Mouse (Mus musculus) heart, embryonic 10.5 days (tissue): ENCODE measurements around the gene Rexo1. TPM values are rescaled to one million over a fixed set of nuclear protein-coding genes. Genes with fewer than 3 reads are reported as not detected.

Source experiments
- DNase-seq: peaks from one replicate; pipeline ENCODE4 v3.0.0-alpha.2; 2017; ENCODE audit warnings: low spot score
- H3K27ac ChIP-seq: fragments of 300-500 bp; sonication (generic); 2 replicates; pipeline ENCODE4 v1.5.1; 2016; ENCODE audit warnings: mild to moderate bottlenecking
- H3K27me3 ChIP-seq: fragments of 300-500 bp; sonication (generic); 2 replicates; pipeline ENCODE4 v1.6.1; 2016; ENCODE audit warnings: mild to moderate bottlenecking; ENCODE audit not compliant: poor library complexity, insufficient read depth, severe bottlenecking
- H3K36me3 ChIP-seq: fragments of 300-500 bp; sonication (generic); 2 replicates; pipeline ENCODE4 v1.6.1; 2016; ENCODE audit warnings: mild to moderate bottlenecking, moderate library complexity
- H3K4me1 ChIP-seq: fragments of 300-500 bp; sonication (generic); 2 replicates; pipeline ENCODE4 v1.6.1; 2016; ENCODE audit warnings: mild to moderate bottlenecking
- H3K4me3 ChIP-seq: fragments of 300-500 bp; sonication (generic); 2 replicates; pipeline ENCODE4 v1.5.1; 2016; ENCODE audit warnings: mild to moderate bottlenecking, moderate library complexity
- H3K9me3 ChIP-seq: fragments of 300-500 bp; sonication (generic); 2 replicates; pipeline ENCODE4 v1.6.1; 2016; ENCODE audit warnings: mild to moderate bottlenecking, moderate library complexity
- WGBS: fragments of 180-500 bp; shearing (Covaris S2); methylation state at CpG from one replicate; pipeline ENCODE4 v1.1.7; 2016; 5-methylcytosine and 5-hydroxymethylcytosine counted together
- polyA plus RNA-seq: library from polyadenylated mRNA; unstranded; fragments of >200 nt; fragmentation: Nextera tagmentation; extraction: Ambion mirVana; gene quantifications from 2 replicates; pipeline ENCODE4 v1.2.1, GENCODE M21; 2016

Gene Rexo1
- polyA plus RNA-seq, 1 experiment from 2014 or later, result 26.9 TPM

- peak within 1 kb of the TSS; percentile 83 for H3K27ac ChIP-seq
- peaks cover 47% of the 10 kb centered on the region for H3K27me3 ChIP-seq
- H3K9me3 ChIP-seq, result no peaks in the 10 kb centered on the region
- H3K4me1 ChIP-seq, result peaks cover 54% of the 10 kb centered on the region
- peaks cover 30% of the 10 kb centered on the region for H3K36me3 ChIP-seq
- peak; percentile 96 for DNase-seq
- H3K4me3 ChIP-seq, result peak within 1 kb of the TSS; percentile 57
- 3% methylated on average over 30 of the region's 30 CpGs for WGBS
Measured at GRCm38 (mm10) chr10:80538710-80539394, 22.5 kb downstream of the Rexo1 start, which contains the start of gene Atp8b3. TSS of gene Atp8b3 (minus strand) at chr10:80539124.

GRCm38 (mm10) chr10:80538180-80538579, 23.2 kb downstream of the Rexo1 start:
- DNase-seq, result no peak
- no peak overlapping the region for H3K27ac ChIP-seq
- no peaks in the 10 kb centered on the region for H3K9me3 ChIP-seq
- WGBS, result 58% methylated on average over 5 of the region's 5 CpGs
- H3K36me3 ChIP-seq, result peaks cover 23% of the 10 kb centered on the region
- peaks cover 47% of the 10 kb centered on the region for H3K27me3 ChIP-seq
- peaks cover 59% of the 10 kb centered on the region for H3K4me1 ChIP-seq
- H3K4me3 ChIP-seq, result no peak overlapping the region

GRCm38 (mm10) chr10:80535711-80536110, 25.6 kb downstream of the Rexo1 start:
- Histone ChIP-seq H3K27me3 (peaks cover 53% of the 10 kb centered on the region), H3K36me3 (no peaks in the 10 kb centered on the region), H3K4me1 (peaks cover 53% of the 10 kb centered on the region), H3K9me3 (no peaks in the 10 kb centered on the region), H3K27ac (no peak overlapping the region), H3K4me3 (peak overlapping the region; percentile 37)
- no peak for DNase-seq
- WGBS, result 9% methylated on average over 13 of the region's 13 CpGs

GRCm38 (mm10) chr10:80535071-80535470, 26.3 kb downstream of the Rexo1 start:
- Histone ChIP-seq H3K27ac (no peak overlapping the region), H3K4me3 (peak overlapping the region; percentile 37), H3K4me1 (peaks cover 46% of the 10 kb centered on the region), H3K27me3 (peaks cover 55% of the 10 kb centered on the region), H3K36me3 (no peaks in the 10 kb centered on the region), H3K9me3 (no peaks in the 10 kb centered on the region)
- DNase-seq, result no peak
- 9% methylated on average over 14 of the region's 14 CpGs for WGBS

- no peaks in the 10 kb centered on the region for H3K36me3 ChIP-seq
- H3K27ac ChIP-seq, result no peak overlapping the region
- peaks cover 65% of the 10 kb centered on the region for H3K27me3 ChIP-seq
- WGBS, result 7% methylated on average over 7 of the region's 7 CpGs
- no peak for DNase-seq
- no peak overlapping the region for H3K4me3 ChIP-seq
- no peaks in the 10 kb centered on the region for H3K9me3 ChIP-seq
- H3K4me1 ChIP-seq, result peaks cover 34% of the 10 kb centered on the region
Measured at GRCm38 (mm10) chr10:80533704-80534103, 27.7 kb downstream of the Rexo1 start.

- H3K4me1 ChIP-seq, result peaks cover 32% of the 10 kb centered on the region
- no peak for DNase-seq
- H3K9me3 ChIP-seq, result no peaks in the 10 kb centered on the region
- H3K27me3 ChIP-seq, result peaks cover 67% of the 10 kb centered on the region
- no peak overlapping the region for H3K4me3 ChIP-seq
- no peak overlapping the region for H3K27ac ChIP-seq
- H3K36me3 ChIP-seq, result no peaks in the 10 kb centered on the region
- 85% methylated on average over 11 of the region's 11 CpGs for WGBS
Measured at GRCm38 (mm10) chr10:80532783-80533182, 28.6 kb downstream of the Rexo1 start.

- Histone ChIP-seq H3K27ac (no peak overlapping the region), H3K4me1 (peaks cover 21% of the 10 kb centered on the region), H3K36me3 (no peaks in the 10 kb centered on the region), H3K4me3 (peak overlapping the region; percentile 16), H3K27me3 (peaks cover 46% of the 10 kb centered on the region), H3K9me3 (no peaks in the 10 kb centered on the region)
- DNase-seq, result no peak
- 23% methylated on average over 9 of the region's 9 CpGs for WGBS
Measured at GRCm38 (mm10) chr10:80526172-80526571, 35.2 kb downstream of the Rexo1 start.

- peaks cover 22% of the 10 kb centered on the region; the same call in 1 of the 2 replicates for H3K27me3 ChIP-seq
- no peak overlapping the region for H3K4me3 ChIP-seq
- no peaks in the 10 kb centered on the region for H3K36me3 ChIP-seq
- no peak for DNase-seq
- no peak overlapping the region for H3K27ac ChIP-seq
- WGBS, result 90% methylated on average over 7 of the region's 7 CpGs
- peaks cover 22% of the 10 kb centered on the region for H3K4me1 ChIP-seq
- no peaks in the 10 kb centered on the region for H3K9me3 ChIP-seq
Measured at GRCm38 (mm10) chr10:80523299-80523698, 38.1 kb downstream of the Rexo1 start.

GRCm38 (mm10) chr10:80519287-80519686, 42.1 kb downstream of the Rexo1 start:
- Histone ChIP-seq H3K4me3 (no peak overlapping the region), H3K4me1 (peaks cover 10% of the 10 kb centered on the region; the same call in 1 of the 2 replicates), H3K36me3 (no peaks in the 10 kb centered on the region), H3K27ac (no peak overlapping the region), H3K27me3 (peaks cover 24% of the 10 kb centered on the region), H3K9me3 (no peaks in the 10 kb centered on the region)
- 59% methylated on average over 2 of the region's 2 CpGs for WGBS
- no peak for DNase-seq

GRCm38 (mm10) chr10:80513739-80514138, 47.6 kb downstream of the Rexo1 start:
- Histone ChIP-seq H3K27ac (peak overlapping the region; percentile 7; the same call in 1 of the 2 replicates), H3K27me3 (peaks cover 61% of the 10 kb centered on the region), H3K9me3 (no peaks in the 10 kb centered on the region), H3K4me1 (peaks cover 26% of the 10 kb centered on the region), H3K36me3 (no peaks in the 10 kb centered on the region), H3K4me3 (peak overlapping the region; percentile 35)
- DNase-seq, result no peak
- WGBS, result 6% methylated on average over 19 of the region's 19 CpGs

- DNase-seq, result no peak
- H3K9me3 ChIP-seq, result no peaks in the 10 kb centered on the region
- 49% methylated on average over 10 of the region's 10 CpGs for WGBS
- peak overlapping the region; percentile 70; the same call in 1 of the 2 replicates for H3K27ac ChIP-seq
- no peaks in the 10 kb centered on the region for H3K36me3 ChIP-seq
- peaks cover 84% of the 10 kb centered on the region for H3K27me3 ChIP-seq
- H3K4me3 ChIP-seq, result 0 out of 2 replicates have a peak overlapping the region, but pooled peaks have one; percentile 51
- H3K4me1 ChIP-seq, result peaks cover 26% of the 10 kb centered on the region
Measured at GRCm38 (mm10) chr10:80510273-80510660, 51.1 kb downstream of the Rexo1 start.

GRCm38 (mm10) chr10:80509412-80510272, 51.7 kb downstream of the Rexo1 start:
- Histone ChIP-seq H3K27ac (peak overlapping the region; percentile 70), H3K36me3 (no peaks in the 10 kb centered on the region), H3K4me3 (peak overlapping the region; percentile 51), H3K4me1 (peaks cover 26% of the 10 kb centered on the region), H3K9me3 (no peaks in the 10 kb centered on the region), H3K27me3 (peaks cover 84% of the 10 kb centered on the region)
- peak; percentile 90 for DNase-seq
- WGBS, result 9% methylated on average over 20 of the region's 20 CpGs

GRCm38 (mm10) chr10:80506222-80506621, 55.1 kb downstream of the Rexo1 start:
- DNase-seq, result peak; percentile 91
- under 1% methylated on average over 11 of the region's 11 CpGs for WGBS
- H3K27ac ChIP-seq, result no peak overlapping the region
- peaks cover 27% of the 10 kb centered on the region for H3K4me1 ChIP-seq
- no peak overlapping the region for H3K4me3 ChIP-seq
- peaks cover 86% of the 10 kb centered on the region for H3K27me3 ChIP-seq
- no peaks in the 10 kb centered on the region for H3K36me3 ChIP-seq
- H3K9me3 ChIP-seq, result no peaks in the 10 kb centered on the region
